Mouse (Mus musculus): ENCODE data around the gene Slfn8.
"Not testable (repeated sequence)": the region's sequence is repeated elsewhere in the genome, so short reads cannot be mapped to it uniquely, and the experiment has no call there.

Slfn8 gene

DNA sequence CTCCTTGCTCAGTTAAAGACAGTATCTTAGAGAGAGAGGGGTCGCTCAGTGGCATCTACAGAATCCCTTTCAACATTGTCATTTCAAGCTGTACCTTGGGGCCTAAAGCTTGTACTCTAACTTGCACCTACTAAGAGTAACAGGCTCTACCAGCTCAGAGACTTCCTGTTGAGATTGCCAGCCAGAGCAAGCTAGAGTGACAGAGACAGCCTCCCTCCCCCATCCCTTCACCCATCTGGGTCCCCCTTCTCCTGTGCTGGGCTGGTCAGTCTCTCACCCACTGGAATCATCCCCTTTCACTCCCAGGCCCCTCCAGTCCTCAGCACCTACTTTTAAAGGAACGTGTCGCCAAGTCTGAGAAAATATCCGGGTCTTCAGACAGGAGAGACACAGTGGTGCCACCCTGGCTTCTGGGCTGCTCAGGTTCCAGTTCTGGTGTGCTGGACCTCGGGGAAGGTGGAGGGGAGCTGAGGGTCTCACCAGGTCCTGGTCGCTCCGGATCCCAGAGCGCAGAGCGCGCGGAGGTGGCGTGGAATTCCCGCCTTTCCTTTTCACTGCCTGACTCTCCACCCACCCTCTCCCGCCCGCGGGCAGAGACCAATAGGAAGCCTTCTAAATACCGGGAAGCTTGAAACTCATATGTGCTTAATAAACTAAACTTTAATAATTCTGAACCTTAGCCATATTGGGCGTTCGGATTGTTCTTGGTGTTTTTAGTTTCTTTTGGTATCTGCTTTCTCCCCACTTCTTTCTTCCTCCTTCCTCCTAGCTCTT is 29.8 kb downstream of the Slfn8 start:
- DNase-seq: peak; percentile 18

GRCm38 (mm10) chr11:82989357-82989756 is 31.3 kb downstream of the Slfn8 start:
- DNase-seq: no peak

GRCm38 (mm10) chr11:82987621-82988020 is 33.0 kb downstream of the Slfn8 start:
- no peak for DNase-seq

- DNase-seq: no peak
Observed at GRCm38 (mm10) chr11:82983193-82983592, 37.4 kb downstream of the Slfn8 start.

GRCm38 (mm10) chr11:82982409-82982808 is 38.2 kb downstream of the Slfn8 start:
- not testable (repeated sequence) for DNase-seq

DNA sequence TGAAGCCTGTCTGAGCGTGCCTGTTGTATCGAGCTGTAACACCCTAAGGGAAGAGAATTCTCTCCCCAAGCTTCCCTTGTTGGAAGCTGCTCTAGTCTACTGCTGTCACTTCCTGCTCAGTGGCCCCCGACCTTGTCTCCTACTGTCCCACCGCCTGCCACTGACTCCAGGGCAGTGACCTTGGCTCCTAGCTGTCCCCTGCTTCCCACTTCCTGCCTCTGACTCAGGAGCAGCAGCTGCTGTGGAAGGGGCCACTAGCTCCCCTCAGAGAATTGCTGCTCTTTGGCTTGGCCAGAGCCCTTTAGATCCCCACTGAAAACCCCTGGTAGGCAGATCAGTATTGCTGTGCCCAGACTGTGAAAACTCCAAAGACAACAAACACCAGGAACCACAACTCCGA is 46.7 kb downstream of the Slfn8 start:
- peak; percentile 42 for DNase-seq

DNA sequence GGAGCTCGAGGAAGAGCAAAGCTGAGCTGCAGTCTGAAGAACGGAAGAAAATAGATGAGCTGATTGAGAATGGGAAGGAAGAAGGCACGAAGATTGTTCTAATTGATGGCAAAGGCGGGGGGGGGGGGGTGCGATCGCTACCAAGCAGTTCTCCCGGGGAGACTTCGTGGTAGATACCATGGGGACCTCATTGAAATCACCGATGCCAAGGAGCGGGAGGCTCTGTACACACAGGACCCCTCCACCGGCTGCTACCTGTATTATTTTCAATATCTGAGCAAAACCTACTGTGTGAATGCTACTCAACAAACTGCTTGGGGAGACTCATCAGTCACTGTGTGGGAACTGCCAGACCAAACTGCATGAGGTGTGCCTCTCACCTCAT is 49.0 kb downstream of the Slfn8 start:
- DNase-seq: no peak

DNA sequence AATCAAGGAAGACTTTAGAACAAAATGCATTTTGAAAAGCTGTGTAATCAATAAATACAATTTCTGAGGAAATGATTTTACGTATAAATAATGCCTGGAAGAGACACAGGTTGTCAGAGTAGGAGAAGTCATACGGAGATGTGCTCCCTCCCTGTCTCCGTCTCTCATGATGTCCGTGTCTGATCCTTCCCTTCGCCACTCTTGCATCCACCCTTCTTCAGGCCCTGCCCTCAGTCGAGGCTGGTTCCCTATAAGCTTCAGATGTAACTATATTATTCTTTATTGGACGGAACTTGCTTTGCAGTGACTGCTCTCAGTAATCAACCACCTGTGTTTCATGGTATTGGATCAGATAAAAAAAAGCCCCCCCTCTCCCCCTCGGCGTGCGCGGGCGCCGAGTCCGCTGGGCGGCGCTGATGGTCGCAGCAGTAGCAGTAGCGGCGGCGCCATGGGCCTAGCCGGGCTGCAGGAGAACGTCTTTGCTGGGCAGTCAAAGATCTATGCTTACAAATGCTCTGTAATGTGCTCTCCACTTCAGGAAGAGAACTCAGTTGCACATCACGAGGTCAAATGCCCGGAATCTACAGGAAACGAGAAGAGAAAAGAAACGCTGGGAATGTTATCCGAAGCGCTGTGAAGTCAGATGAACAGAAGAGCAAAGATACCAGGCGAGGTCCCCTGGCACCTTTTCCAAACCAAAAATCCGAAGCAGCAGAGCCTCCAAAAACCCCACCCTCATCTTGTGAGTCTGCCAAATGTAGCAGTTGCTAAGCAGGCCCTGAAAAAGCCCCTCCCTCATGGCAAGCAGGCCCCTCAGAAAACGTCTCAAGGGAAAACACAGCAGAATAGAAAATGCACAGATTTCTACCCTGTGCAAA is 49.7 kb downstream of the Slfn8 start:
- DNase-seq: peak; percentile 20

DNA sequence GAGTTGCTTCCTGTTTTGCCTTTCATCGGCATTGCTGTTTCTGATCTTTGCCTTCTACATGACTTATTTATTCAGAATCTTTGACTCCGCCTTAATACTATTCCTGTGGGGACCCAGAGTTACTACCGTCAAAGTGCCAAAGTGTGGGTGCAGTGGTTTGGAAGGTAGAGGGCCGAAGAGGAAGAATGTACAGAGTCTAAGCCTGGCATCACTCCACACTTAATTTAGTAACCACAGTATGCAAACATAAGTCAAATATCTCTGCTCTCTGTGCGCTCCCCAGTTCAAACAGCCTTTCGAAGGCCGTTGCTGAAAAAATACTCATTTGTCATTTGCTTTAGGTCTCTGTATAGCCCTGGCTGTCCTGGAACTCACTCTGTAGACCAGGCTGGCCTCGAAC is 58.4 kb downstream of the Slfn8 start:
- DNase-seq: no peak

- no peak for DNase-seq
Observed at GRCm38 (mm10) chr11:82961743-82962142, 58.9 kb downstream of the Slfn8 start.

- peak; percentile 73 for DNase-seq
Observed at GRCm38 (mm10) chr11:82959613-82960012, 61.0 kb downstream of the Slfn8 start.

DNA sequence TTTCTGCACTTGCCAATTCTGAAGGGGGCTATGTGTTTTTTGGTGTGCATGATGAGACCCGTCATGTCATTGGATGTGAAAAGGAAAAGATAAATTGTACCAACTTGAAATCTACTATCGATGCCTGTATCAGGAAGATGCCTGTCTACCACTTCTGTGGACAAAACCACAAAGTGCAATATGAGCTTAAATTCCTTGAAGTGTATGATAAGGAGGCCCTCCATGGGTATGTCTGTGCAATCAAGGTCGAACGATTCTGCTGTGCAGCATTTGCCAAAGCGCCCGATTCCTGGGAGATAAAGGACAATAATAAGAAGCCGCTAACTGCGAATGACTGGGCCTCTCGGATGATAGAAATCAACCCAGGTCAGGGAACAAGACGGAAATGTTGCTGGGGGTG is 63.7 kb downstream of the Slfn8 start:
- DNase-seq: no peak

GRCm38 (mm10) chr11:82954631-82955030 is 66.0 kb downstream of the Slfn8 start:
- no peak for DNase-seq

GRCm38 (mm10) chr11:82952612-82953542 is 67.7 kb downstream of the Slfn8 start:
- DNase-seq: peak; percentile 23

Data from kidney, adult 9 months (tissue).